Mouse (Mus musculus): ENCODE measurements around the gene Tcf7l2. TPM values are rescaled to one million over a fixed set of nuclear protein-coding genes. Genes with fewer than 3 reads are reported as not detected.
A peak's percentile ranks its signal among the peaks of the same experiment; 100 is the strongest.

Gene Tcf7l2
- total RNA-seq, 2 experiments from 2014 or later: 51.2 to 54.9 TPM

DNA sequence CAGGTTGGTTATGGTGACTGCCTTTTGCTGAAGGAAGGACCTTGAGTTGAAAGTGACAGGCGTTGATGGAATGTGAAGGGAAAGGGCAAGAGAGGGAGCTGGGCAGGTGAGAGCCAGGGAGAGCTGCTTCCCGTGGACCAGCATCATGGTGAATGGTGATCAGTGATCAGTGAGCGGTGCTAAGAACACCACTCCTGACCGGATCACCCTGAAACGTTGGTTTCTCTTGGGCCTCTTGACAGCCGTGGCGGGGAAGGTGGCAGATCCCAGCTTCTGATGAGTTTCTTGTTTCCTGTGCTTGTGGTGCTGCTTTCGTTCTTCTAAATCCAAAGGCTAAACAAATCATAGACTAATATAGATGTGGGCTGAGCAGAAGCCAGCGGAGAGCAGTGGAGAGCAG lies 13.8 kb downstream of the Tcf7l2 start:
- DNase-seq (ENCODE audit: low spot score in 2 of 2): no peak

DNA sequence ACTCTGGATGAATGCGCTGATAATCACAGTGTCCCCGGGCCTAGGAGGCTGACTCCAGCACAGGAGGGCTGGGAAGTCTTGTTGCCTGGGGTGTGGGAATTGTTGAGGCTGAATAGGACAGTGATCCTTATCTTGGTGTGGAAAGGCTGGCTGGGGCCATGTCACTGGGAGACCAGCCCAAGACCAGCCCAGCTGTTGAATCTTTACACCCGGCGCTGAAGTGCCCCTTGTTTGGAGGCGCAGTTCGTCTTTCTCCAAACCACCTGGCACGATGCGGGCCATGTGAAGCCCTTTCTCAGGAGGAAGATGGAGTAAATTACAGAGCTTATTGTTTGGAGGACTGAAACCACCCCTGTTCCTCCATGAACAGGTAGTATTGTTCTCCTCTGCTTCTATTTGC lies 15.1 kb downstream of the Tcf7l2 start:
- peak in 1 of 2 experiments; percentile 21 for DNase-seq (ENCODE audit: low spot score in 2 of 2)

DNA sequence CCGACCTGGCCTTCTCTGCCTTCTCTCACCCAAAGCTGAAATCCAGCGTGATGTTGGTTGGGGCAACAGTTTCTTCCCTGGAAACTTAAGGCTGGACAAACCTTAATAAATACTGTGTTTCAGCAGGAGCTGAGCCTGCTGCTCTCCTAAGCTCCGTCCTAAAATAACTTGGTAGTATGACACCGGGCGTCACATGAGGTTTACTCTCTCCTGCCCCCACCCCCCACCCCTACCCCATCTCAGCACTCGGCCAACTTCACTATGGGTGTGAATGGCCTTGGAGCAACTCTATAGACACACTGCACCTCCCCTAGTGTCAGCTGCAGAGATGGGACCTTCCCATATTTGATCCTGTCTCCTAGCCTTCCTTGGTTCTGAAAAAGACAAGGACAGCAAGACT lies 15.8 kb downstream of the Tcf7l2 start:
- DNase-seq (ENCODE audit: low spot score in 2 of 2): no peak

DNA sequence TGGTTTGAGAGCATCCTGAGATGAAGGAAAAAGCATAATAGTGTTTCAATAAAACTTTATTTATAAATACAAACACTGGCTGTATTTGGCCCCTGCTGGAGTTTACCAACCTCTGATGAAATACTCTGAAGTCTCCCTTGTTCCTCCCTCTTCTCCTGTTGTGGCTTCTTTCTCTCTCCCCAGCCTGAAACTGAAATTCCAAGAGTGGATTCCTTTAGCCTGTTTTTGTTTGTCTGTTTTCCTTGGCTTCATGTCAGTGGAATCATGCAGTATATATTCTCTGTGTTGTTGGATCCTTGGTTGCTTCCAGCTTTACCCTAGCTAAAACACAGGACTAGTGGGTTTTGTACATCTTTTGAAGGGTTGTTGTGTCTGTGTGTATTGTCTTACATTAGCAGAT lies 16.5 kb downstream of the Tcf7l2 start:
- DNase-seq (ENCODE audit: low spot score in 2 of 2): no peak

DNA sequence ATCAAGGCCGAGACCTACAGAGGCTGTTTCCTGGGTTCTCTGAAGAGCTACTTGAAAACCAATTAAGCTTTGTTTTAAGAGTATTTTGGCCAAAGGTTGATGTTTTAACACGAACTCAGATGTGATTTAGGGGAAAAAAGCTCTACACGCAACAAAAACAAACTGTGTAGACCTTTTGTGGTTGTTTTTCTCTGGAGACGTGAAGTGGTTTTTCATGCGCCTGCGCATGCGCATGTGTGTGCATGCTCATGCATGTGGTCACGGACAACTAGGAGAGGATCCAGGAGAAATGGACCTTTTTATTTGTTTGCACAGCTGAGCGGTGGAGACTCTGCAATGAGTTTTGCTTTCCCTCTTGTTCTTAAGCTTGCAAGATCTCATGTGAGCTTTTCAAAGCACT lies 17.4 kb downstream of the Tcf7l2 start:
- no peak for DNase-seq (ENCODE audit: low spot score in 2 of 2)

DNA sequence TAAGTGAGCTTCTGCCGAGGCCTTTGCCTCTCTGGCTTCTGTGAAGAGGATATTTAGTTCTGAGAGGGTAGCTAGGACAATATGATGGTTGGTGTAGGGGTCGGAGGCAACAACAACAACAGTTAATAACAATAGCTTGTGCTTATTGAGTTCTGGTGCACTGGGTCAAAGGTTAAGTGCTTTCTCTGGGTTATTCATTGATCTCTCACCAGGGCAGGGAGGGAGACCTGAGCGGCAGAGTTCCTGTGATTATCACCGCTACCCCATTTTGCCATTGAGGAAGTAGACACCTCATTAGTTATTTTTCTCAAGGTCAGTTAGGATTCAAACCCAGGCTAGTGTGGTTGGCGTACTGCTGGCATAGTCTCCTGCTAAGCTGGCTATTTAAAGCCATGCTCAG lies 19.5 kb downstream of the Tcf7l2 start:
- no peak for DNase-seq (ENCODE audit: low spot score in 2 of 2)

DNA sequence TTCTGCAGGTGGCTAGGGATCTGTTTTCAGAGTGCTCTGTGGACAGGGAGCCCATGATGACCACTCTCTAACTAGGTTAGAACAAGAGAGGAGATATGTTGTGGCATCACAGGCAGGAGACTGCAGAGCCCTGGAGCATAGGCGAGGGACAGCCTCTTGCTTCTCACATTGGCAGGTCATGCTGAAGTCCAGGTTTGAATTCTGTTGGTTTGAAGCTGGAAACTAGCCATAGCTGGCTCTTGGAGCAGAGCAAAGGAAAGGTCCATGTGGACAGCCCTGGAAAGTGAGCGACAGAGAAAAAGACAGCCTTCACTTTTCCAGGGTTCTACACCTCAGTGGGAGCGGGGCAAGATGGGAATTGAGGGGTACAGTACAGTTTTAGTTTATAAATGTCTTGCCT lies 20.6 kb downstream of the Tcf7l2 start:
- DNase-seq (ENCODE audit: low spot score in 2 of 2): no peak

DNA sequence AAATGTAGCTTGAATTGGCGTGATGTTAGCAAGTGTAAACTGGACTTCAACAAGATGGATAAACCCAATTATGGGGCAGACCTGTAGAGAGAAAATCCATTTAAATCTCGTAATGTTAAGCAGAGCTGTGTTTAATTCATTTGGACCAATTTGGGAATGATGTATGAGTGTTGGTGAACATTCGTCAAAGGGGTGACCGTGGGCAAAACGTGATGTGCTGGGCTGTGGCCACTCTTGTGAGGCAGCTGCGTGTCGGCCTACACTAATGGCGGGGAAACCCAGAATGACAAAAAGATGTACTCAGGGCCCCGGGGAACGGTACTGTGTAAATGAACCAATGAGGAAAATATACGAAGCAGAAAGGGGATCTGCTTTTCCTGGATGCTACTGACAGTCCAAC lies 24.2 kb downstream of the Tcf7l2 start:
- no peak for DNase-seq (ENCODE audit: low spot score in 2 of 2)

DNA sequence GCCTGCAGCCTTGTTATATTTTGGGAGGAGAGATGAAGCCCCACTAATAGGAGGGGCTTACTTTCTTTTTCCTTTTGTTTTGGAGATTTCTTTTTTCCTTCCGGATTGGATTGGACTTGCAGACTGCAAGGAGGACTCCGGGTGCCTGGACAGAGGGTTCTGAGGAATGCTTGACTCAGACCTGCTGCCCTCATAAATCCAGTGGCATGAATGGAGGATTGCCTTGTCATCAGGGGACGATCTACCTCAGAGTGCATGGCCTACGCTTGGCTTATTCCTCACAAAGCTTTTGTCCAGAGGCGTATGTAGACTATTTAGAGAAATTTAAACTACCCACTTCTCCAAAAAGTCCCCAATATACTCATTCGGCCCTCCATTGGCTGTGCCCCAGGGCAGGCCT lies 25.5 kb downstream of the Tcf7l2 start:
- DNase-seq (ENCODE audit: low spot score in 2 of 2): no peak

DNA sequence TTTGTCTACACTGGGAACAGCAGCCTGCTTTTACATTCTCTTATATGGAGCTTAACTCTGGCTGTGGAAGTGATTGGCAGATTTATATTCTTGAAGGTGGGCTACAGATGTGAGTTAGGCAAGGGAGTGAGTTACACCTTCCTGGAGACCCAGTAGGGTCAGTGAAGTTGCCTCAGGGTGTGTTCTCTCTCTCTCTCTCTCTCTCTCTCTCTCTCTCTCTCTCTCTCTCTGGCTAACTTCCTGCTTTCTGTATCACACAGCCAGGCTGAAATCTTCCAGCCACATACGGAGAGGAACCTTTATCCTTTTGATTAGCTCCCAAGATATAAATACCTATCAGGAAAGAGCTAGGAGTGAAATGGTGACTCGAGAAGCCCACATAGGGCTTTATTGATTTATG lies 26.0 kb downstream of the Tcf7l2 start:
- no peak for DNase-seq (ENCODE audit: low spot score in 2 of 2)

DNA sequence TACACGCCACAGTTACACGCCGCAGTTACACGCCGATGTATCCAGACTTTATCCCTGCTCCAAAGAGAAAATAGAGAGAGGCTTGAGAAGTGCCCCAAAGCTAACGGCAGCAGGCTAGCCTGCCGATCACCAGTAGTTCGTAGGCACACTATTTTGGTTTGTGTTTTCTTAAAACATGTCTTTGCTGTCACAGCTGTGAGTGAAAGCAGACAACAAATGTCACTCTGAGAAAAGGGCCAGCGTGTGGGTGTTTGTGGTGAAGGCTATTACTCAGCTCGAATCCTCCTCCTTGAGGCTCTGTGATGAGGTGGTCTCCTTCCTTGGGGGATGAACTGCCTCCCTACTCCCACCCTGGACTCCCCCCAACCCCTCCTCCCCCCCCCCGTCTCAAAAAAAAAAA lies 26.6 kb downstream of the Tcf7l2 start:
- DNase-seq (ENCODE audit: low spot score in 2 of 2): no peak

DNA sequence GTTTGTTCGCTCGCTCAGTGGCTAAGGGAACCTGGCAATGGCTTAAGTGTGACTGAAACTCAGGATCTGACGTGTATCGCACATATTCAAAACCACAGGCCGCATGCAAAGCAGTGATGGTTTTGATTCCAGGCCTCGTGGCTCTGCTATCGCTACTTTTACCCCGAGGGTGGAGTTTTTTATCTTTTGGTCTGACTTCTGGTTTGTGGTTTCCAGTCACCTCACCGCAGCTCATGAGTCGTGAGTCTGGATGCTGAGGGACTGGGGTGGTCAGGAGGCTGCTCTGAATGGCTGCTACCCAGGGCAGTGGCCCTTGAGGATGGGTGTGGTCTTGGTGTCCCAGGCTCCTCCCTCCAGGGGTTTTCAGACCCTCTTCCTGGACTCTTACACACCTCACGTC lies 27.3 kb downstream of the Tcf7l2 start:
- DNase-seq (ENCODE audit: low spot score in 2 of 2): no peak

DNA sequence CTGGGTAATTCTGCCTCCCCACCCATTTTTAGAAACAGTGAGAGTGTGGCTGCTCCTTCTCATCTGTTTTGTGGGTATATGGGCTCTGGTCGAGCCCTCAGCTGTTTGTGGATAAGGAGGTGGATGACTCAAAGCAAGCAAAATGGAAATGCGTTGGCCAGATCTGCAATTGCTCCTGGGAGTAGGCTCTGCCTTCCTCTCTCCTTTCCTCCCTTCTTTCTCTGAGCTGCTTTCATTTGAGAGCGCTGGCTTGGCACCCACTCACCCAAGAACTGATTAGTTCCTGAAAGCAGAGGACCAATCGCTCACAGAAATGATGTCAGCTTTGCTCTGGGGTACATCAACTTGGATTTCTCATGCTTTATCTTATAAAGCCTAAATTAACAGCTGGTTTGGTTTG lies 32.7 kb downstream of the Tcf7l2 start:
- DNase-seq (ENCODE audit: low spot score in 2 of 2): no peak

DNA sequence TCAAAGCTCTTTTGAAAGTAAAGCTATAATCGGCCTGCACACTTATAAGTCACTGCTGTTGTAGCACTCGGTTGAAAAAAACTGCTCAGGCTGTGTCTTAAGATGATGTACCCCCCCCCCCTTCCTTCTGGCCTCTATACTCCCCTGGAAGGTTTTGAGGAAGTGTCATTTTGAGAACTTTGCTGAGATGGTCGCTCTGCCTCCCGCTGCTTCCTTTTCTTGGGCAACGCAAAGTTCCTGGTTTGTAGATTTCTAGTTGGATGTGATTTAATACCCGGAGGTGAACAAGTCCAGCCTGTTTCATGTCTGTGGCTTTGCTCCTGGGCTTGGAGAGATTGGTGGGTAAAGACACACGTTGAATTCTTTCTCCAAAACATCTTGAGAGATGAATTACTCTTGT lies 33.2 kb downstream of the Tcf7l2 start:
- no peak for DNase-seq (ENCODE audit: low spot score in 2 of 2)

DNA sequence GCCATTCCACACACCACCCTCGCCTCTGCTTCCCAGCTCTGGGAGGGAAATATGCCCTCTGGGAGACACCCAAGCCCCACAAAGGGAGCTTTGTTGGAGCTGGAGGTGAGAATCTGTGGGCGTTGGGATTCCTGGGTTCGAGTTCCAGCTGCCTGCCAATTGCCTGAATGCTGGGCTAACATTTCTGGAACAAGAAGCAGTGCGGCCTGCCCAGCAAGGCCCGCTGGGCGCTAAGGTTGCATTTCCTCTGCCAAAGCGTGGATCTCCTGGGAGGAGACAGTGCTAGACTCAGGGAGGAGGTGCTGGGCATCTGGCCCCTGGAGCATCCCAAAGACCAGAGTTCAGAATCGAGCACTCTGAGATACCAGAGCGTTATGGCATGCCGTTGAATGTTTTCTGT lies 38.3 kb downstream of the Tcf7l2 start:
- DNase-seq (ENCODE audit: low spot score in 2 of 2): no peak

DNA sequence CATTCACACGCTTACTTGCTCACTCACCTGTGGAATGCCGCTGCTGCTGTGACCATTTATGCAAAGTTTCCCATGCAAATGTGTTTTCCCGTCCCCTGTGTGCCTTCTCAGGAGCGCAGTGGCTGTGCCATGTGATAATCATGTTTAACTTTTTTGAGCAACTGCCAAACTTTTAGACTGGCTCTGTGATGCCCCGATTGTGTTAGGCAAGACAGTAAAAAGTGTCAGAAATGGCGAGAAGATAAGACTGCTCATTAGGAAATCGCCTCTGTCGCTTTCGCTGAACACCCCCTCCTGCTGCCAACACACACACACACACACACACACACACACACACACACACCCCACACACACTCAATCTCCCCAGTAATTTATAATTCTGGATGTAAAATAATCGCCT lies 39.5 kb downstream of the Tcf7l2 start:
- DNase-seq (ENCODE audit: low spot score in 2 of 2): no peak

DNA sequence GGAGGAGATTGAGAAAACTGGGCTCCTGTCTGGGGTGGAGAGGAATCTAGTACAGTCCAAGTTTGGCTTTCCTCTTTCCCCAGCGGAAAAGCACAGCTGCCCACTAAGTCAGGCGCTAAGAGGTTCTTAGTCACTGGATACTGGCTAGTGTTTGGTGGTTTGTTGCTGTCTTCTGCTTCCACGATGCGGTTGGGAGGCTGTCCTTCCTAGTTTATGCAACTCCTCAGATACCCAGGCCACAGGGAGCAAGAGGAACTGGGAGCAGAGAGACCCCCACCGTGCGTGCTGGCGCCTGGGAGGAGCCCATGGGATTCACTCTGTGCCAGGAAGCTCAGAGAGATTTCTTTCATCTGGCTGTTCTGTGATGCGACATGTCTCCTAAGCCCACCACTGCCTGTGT lies 40.1 kb downstream of the Tcf7l2 start:
- DNase-seq (ENCODE audit: low spot score in 2 of 2): no peak

DNA sequence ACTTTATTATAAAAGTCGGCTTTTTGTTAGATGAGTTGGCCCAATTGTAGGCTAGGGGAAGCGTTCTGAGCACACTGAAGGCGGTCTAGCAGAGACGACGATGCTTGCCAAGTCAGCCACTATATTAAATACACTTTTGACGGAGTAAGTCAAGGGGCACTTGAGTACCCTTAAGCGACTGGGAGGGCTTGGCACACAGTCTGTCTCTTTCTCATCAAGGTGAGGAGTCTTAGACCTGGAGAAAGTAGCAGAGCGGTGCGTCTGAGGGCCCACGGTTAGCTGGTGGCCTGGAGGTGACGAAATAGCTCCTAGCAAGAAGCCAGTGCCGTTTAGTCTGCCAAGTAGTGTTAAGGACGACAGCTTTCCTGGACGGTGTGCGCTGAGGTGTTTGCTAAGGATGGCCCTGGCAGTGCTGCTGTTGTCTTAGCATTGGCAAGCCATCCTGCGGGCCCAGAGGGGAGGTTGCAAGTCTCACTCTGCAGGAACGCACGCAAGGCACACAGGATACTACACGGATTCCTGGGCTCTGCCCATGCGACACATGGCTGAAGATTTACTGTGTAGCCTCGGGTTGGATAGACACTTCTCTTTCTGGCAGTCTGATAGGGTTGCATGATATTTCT lies 43.3 kb downstream of the Tcf7l2 start:
- no peak for DNase-seq (ENCODE audit: low spot score in 2 of 2)

DNA sequence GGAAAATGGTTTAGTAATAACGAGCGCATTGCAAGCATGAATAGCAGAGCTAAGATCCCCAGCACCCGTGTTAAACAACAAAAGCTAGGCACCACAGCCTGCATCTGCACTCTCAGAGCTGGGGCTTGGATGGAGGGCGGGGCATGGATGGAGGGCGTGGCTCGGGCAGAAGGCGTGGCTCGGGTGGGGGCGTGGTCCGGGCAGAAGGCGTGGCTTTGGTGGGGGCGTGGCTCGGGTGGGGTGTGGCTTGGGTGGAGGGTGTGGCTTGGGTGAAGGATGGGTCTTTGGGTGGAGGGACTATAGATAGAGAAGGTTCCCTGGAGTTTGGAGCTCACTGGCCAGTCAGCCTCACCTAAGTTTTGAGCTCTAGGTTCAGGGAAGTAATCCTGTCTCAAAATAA lies 45.8 kb downstream of the Tcf7l2 start:
- DNase-seq (ENCODE audit: low spot score in 2 of 2): no peak

DNA sequence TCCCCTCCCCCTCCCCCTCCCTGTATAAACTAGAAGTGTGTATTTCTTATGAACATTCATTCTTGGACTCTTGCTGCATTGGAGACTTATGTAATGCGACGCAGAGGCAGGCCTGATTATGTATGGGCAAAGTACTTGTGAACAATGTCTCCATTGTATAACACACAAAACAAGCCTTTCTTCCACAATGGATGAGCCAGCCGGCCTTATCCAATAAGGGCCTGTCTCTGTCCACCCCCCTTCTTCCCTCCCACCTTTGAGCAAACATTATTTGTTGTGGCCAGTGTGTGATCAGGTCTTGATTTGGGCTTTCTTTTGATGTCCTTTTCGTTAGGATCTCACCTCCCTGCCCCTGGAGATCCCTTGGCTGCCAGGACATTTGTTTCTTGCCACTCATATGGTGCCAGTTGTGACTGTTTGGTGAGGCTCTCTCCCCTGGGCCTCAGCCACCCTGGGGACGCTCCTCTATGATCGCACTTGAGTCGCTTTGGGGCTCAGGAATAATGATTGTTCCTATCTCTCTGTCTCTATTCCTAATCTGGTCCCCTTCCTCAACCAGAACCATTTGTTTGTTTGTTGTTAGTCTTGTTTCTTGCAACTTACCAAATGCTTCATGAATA lies 46.8 kb downstream of the Tcf7l2 start:
- DNase-seq (ENCODE audit: low spot score in 2 of 2): no peak

DNA sequence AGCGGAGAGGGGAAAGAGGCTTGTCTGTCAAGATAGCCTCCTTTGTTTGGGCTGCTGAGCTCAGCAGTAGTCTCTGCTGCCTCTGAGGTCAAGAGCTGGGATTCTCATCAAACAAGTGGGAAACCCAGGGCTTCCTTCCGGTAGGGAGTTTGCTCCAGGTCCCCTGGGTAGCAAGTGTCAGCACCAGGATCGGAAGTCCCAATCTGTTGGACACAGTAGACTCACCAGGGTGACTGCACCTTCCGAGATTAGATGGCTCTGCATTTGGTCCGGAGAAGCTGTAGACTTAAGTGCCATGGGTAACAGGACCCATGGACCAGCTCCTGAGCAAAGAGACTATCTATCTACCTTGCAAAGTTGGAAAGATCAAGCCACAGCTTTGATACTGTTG lies 47.3 kb downstream of the Tcf7l2 start:
- no peak for DNase-seq (ENCODE audit: low spot score in 2 of 2)

DNA sequence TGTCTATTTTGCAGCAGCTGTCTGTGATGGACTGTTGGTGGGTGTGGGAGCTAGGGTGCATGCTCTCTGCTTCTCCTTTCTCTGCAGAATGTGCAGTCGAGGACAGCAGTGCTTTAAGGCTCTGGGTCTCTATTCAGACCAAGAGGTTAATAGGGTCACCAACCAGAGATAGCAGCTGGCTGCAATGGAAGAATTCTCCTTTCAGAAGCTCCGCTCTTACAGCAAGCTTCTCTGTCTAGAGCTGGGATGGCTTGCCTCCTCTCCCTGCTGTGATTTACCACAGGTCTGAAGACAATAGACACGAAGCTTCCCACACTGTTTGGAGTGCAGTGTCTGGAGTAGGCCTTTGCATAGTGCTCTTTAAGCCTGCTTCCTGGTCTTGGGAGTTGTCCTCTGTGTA lies 48.2 kb downstream of the Tcf7l2 start:
- no peak for DNase-seq (ENCODE audit: low spot score in 2 of 2)

DNA sequence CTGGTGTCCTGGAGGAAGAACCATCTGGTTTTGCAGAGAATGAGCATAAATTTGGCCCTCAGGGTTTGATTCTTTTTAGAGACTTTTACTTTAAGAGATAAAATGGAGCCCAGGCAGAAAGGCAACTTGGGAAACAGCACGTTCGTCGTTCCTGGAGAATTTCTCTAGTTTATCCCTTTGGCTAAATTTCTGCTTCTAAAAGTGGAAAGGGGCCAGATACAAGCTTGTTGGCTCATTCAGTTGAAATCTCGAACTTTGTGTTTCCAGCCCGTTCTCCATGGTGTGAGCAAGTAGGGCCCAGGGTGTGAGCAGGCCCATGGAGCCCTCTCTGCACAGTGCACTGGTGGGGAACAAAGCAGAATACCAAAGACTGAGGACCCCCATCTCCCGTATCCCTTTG lies 49.7 kb downstream of the Tcf7l2 start:
- no peak for DNase-seq (ENCODE audit: low spot score in 2 of 2)

DNA sequence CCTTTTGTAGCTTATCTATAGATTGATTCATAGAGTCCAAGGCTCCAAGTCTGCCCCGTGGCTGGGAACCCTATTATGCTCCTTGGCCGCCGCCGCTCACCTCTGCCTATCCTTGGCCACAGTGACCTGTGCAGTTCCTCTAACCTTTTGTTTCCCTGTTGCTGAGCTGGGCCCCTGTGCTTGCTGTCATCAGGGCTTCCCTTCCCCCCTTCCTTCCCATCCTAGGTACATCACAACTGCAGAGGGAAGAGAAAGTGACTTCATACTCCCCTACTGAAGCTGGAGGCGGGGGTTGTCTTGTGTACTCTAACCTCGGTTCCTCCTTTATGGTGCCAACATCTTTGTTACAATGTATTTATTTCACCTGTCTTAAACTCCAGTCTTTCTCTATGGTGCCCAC lies 50.3 kb downstream of the Tcf7l2 start:
- DNase-seq (ENCODE audit: low spot score in 2 of 2): no peak
